Mouse (Mus musculus) lung, embryonic 16.5 days (tissue): ENCODE results near the gene Ube2j2. TPM values are rescaled to one million over a fixed set of nuclear protein-coding genes. Genes with fewer than 3 reads are reported as not detected.

ENCODE experiments used
- ATAC-seq: fragments of 200-750 bp; cut with Nextera tagmentation; 2 replicates; pipeline ENCODE4 v1.8.0; 2017; ENCODE audit warnings: low read depth, mild to moderate bottlenecking, moderate library complexity
- H3K27ac ChIP-seq: fragments of 300-500 bp; sonication (generic); 2 replicates; pipeline ENCODE4 v1.5.1; 2014; ENCODE audit warnings: mild to moderate bottlenecking, control low read depth, low read length
- H3K27me3 ChIP-seq: fragments of 300-500 bp; sonication (generic); 2 replicates; pipeline ENCODE4 v1.6.1; 2014; ENCODE audit warnings: low read depth, low read length, mixed read lengths; ENCODE audit not compliant: control insufficient read depth, insufficient read depth
- H3K36me3 ChIP-seq: fragments of 300-500 bp; sonication (generic); 2 replicates; pipeline ENCODE4 v1.6.1; 2014; ENCODE audit warnings: low read length; ENCODE audit not compliant: control insufficient read depth, insufficient read depth
- H3K4me1 ChIP-seq: fragments of 300-500 bp; sonication (generic); replicated peaks from 2 replicates; pipeline ENCODE4 v1.6.1; 2014; ENCODE audit warnings: low read length, mixed read lengths; ENCODE audit not compliant: control insufficient read depth, insufficient read depth
- H3K4me2 ChIP-seq: fragments of 300-500 bp; sonication (generic); 2 replicates; pipeline ENCODE4 v1.6.1; 2014; ENCODE audit warnings: low read depth, low read length, control low read depth
- H3K4me3 ChIP-seq: fragments of 300-500 bp; sonication (generic); 2 replicates; pipeline ENCODE4 v1.5.1; 2014; ENCODE audit warnings: mild to moderate bottlenecking, low read length, control low read depth
- H3K9ac ChIP-seq: fragments of 300-500 bp; sonication (generic); 2 replicates; pipeline ENCODE4 v1.6.1; 2014; ENCODE audit warnings: low read length, control low read depth
- H3K9me3 ChIP-seq: fragments of 300-500 bp; sonication (generic); 2 replicates; pipeline ENCODE4 v1.6.1; 2016; ENCODE audit warnings: low read length; ENCODE audit not compliant: control insufficient read depth
- WGBS: fragments of 180-500 bp; shearing (Covaris S2); extraction: QIAGEN DNeasy Blood & Tissue Kit; methylation state at CpG from one replicate; pipeline ENCODE4 v1.1.7; 2014; 5-methylcytosine and 5-hydroxymethylcytosine counted together
- microRNA-seq: library from miRNA; unstranded; fragments of <30 nt; microRNA quantifications from one replicate; pipeline ENCODE4, GENCODE M21; 2016
- polyA plus RNA-seq: library from polyadenylated mRNA; unstranded; fragments of >200 nt; fragmentation: Nextera tagmentation; extraction: Ambion mirVana; gene quantifications from 2 replicates; pipeline ENCODE4 v1.2.1, GENCODE M21; 2015

Ube2j2 gene
- polyA plus RNA-seq, 1 experiment from 2014 or later: 86.4 TPM

DNA sequence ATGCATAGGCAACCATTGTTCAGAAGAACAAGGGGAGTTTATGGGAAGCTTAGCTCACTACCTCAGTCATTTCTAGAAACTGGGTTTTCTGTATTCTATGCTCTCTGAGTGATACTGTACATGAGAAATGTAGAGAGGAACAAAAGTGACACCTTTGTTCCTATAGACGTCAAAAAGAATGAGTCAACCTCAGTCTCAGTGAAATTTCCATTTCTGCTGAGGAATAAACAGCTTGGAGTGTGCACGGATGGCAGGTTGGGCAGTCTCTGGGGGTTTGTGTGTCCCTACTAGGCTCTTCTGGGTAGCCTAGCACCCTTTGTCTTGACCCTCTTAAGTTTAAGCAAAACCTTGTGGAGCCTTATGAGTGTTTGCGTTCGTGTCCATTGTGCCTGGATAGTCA lies 64.7 kb downstream of the Ube2j2 start:
- H3K9me3 ChIP-seq: no peaks in the 10 kb centered on the region
- no peaks in the 10 kb centered on the region for H3K4me1 ChIP-seq
- H3K4me3 ChIP-seq: no peak overlapping the region
- H3K36me3 ChIP-seq: peaks cover 52% of the 10 kb centered on the region
- ATAC-seq: no peak
- no peaks in the 10 kb centered on the region for H3K27me3 ChIP-seq
- no peak overlapping the region for H3K9ac ChIP-seq
- WGBS: 90% methylated on average over 4 of the region's 4 CpGs
- H3K27ac ChIP-seq: no peak overlapping the region
- H3K4me2 ChIP-seq: no peak overlapping the region

Small RNA genes lying within 50 kb of the gene (microRNA-seq; reads per million reads assigned to microRNA genes)
- not detected for gene Gm22991

Other genes with a start within 250 kb of the Ube2j2 start
- 1.3 and 1.4 TPM in 2 replicates for gene Fndc10, start 249.5 kb upstream of the Ube2j2 start, polyA plus RNA-seq
- 139 and 148 TPM in 2 replicates for gene Ssu72, start 239.0 kb upstream of the Ube2j2 start, polyA plus RNA-seq
- gene Tmem240, start 209.0 kb upstream of the Ube2j2 start, polyA plus RNA-seq: 0.15 and 0.29 TPM in 2 replicates
- gene Atad3a, start 182.7 kb upstream of the Ube2j2 start, polyA plus RNA-seq: 68.4 and 73.3 TPM in 2 replicates
- gene Vwa1, start 169.1 kb upstream of the Ube2j2 start, polyA plus RNA-seq: 7.5 and 8.6 TPM in 2 replicates
- 0.15 and 0.21 TPM in 2 replicates for gene Tmem88b, start 158.0 kb upstream of the Ube2j2 start, polyA plus RNA-seq
- gene Ankrd65, start 153.4 kb upstream of the Ube2j2 start, polyA plus RNA-seq: 0.69 and 1.0 TPM in 2 replicates
- 177 and 194 TPM in 2 replicates for gene Mrpl20, start 141.0 kb upstream of the Ube2j2 start, polyA plus RNA-seq
- gene Ccnl2, start 131.3 kb upstream of the Ube2j2 start, polyA plus RNA-seq: 179 and 185 TPM in 2 replicates
- 141 and 146 TPM in 2 replicates for gene Aurkaip1, start 112.6 kb upstream of the Ube2j2 start, polyA plus RNA-seq
- gene Mxra8, start 104.2 kb upstream of the Ube2j2 start, polyA plus RNA-seq: 246 and 255 TPM in 2 replicates
- gene Dvl1, start 96.4 kb upstream of the Ube2j2 start, polyA plus RNA-seq: 4.5 and 6.0 TPM in 2 replicates
- 0.24 and 0.30 TPM in 2 replicates for gene Tas1r3, start 80.5 kb upstream of the Ube2j2 start, polyA plus RNA-seq
- 15.6 and 16.4 TPM in 2 replicates for gene Cptp, start 74.4 kb upstream of the Ube2j2 start, polyA plus RNA-seq
- gene Ints11, start 74.3 kb upstream of the Ube2j2 start, polyA plus RNA-seq: 74.2 and 75.8 TPM in 2 replicates
- 39.7 and 43.2 TPM in 2 replicates for gene Pusl1, start 52.0 kb upstream of the Ube2j2 start, polyA plus RNA-seq
- 17.5 and 20.0 TPM in 2 replicates for gene Acap3, start 52.0 kb upstream of the Ube2j2 start, polyA plus RNA-seq
- gene C1qtnf12, start 18.5 kb downstream of the Ube2j2 start, polyA plus RNA-seq: 37.2 and 39.3 TPM in 2 replicates
- gene B3galt6, start 48.8 kb downstream of the Ube2j2 start, polyA plus RNA-seq: 12.2 and 12.8 TPM in 2 replicates
- gene Sdf4, start 49.0 kb downstream of the Ube2j2 start, polyA plus RNA-seq: 156 and 162 TPM in 2 replicates
- gene Tnfrsf4, start 70.0 kb downstream of the Ube2j2 start, polyA plus RNA-seq: 1.1 and 2.4 TPM in 2 replicates
- 1.5 and 2.3 TPM in 2 replicates for gene Tnfrsf18, start 82.3 kb downstream of the Ube2j2 start, polyA plus RNA-seq
- gene Ttll10, start 115.6 kb downstream of the Ube2j2 start, polyA plus RNA-seq: 2.8 and 4.0 TPM in 2 replicates
- 37.9 and 42.0 TPM in 2 replicates for gene 9430015G10Rik, start 166.2 kb downstream of the Ube2j2 start, polyA plus RNA-seq
- 0.24 and 0.33 TPM in 2 replicates for gene Rnf223, start 186.7 kb downstream of the Ube2j2 start, polyA plus RNA-seq